Mouse (Mus musculus): ENCODE data around the gene Olfr458.

DNA sequence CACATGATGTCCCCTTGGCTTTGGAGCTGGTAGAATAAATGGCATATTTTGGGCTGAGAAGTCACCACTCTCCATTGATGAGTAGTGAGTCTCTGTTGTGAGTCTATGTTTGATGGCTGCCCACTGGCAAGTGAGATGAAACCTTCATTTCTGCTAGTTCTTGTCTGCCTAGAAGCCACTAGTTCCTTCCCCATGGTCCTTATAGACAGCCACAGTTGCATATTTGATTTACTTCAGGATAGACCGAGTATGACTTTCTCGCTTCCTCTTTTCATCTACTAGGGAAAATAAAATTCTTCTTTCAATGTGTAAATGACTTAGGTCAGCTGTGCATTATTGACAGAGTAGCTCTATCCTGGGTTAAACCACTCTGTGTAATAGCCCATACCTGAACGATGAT, 40.5 kb downstream of the Olfr458 start:
- no peak for TF ChIP-seq CTCF (IDR thresholded peaks at IDR 0.05; ENCODE audit: borderline replicate concordance, control insufficient read depth, extremely low read depth, insufficient read depth, low read length, poor library complexity)
- TF ChIP-seq POLR2A (IDR thresholded peaks at IDR 0.05; ENCODE audit: control insufficient read depth, extremely low read depth, insufficient read depth, low read length, poor library complexity), result no peak

Data from thymus, adult 2 months (tissue).